Mouse (Mus musculus) left cerebral cortex, adult 8-10 months (tissue): ENCODE data around the gene Hnrnpk. TPM values are rescaled to one million over a fixed set of nuclear protein-coding genes. Genes with fewer than 3 reads are reported as not detected.

Source experiments
- microRNA-seq, 2 experiments: library from miRNA; unstranded; fragments of <30 nt; microRNA quantifications; one replicate each; pipeline ENCODE4 v1.2.0; 2022
- total RNA-seq, 4 experiments: library from RNA; stranded (reverse); gene quantifications; 2 replicates each; pipeline ENCODE4 v1.2.4; 2022

Hnrnpk gene
- total RNA-seq, 4 experiments from 2014 or later = 632 to 772 (median 717) TPM

Small RNAs within 50 kb of the gene (microRNA-seq; reads per million reads assigned to microRNA genes)
- gene Mir7-1 = 75.5 to 96.6 reads per million in 2 experiments

Other genes starting within 250 kb of the Hnrnpk start
- 10 to 100 TPM; 25.9 to 29.9 (median 28.5) TPM for gene Idnk, start 245.7 kb downstream of the Hnrnpk start, total RNA-seq
- gene Ubqln1, start 187.7 kb downstream of the Hnrnpk start, total RNA-seq = 100 to 1,000 TPM; 146 to 154 (median 149) TPM
- 10 to 100 TPM; 17.0 to 20.8 (median 17.7) TPM for gene Gkap1, start 127.6 kb downstream of the Hnrnpk start, total RNA-seq
- gene Kif27, start 44.2 kb downstream of the Hnrnpk start, total RNA-seq = 1 to 10 TPM; 4.3 to 6.5 (median 5.6) TPM
- gene 2210016F16Rik, start 18.1 kb downstream of the Hnrnpk start, total RNA-seq = 1 to 10 TPM; 7.4 to 9.1 (median 8.1) TPM
- 10 to 100 TPM; 13.0 to 18.3 (median 14.4) TPM for gene Rmi1, start 1.1 kb downstream of the Hnrnpk start, total RNA-seq
- under 1 TPM in 2 of 4 experiments, not detected in 2; 0.09 to 0.26 TPM for gene Slc28a3, start 207.5 kb upstream of the Hnrnpk start, total RNA-seq